Mouse (Mus musculus): ENCODE results near the gene Aco2.
A peak's percentile ranks its signal among the peaks of the same experiment; 100 is the strongest.
"Not testable (repeated sequence)": the region's sequence is repeated elsewhere in the genome, so short reads cannot be mapped to it uniquely, and the experiment has no call there.

Gene Aco2

GRCm38 (mm10) chr15:81879531-81880401 lies 7.7 kb downstream of the Aco2 start:
- DNase-seq: no peak

- DNase-seq: no peak
Measured at GRCm38 (mm10) chr15:81882348-81882747, 10.2 kb downstream of the Aco2 start.

GRCm38 (mm10) chr15:81885418-81885934 lies 13.4 kb downstream of the Aco2 start:
- no peak for DNase-seq

GRCm38 (mm10) chr15:81886795-81887550 lies 14.9 kb downstream of the Aco2 start:
- DNase-seq: no peak

- DNase-seq: no peak
Measured at GRCm38 (mm10) chr15:81889175-81889574, 17.1 kb downstream of the Aco2 start.

- no peak for DNase-seq
Measured at GRCm38 (mm10) chr15:81891140-81891802, 19.2 kb downstream of the Aco2 start.

GRCm38 (mm10) chr15:81891822-81892580 lies 19.9 kb downstream of the Aco2 start:
- no peak for DNase-seq

GRCm38 (mm10) chr15:81894002-81894401 lies 21.9 kb downstream of the Aco2 start:
- peak; percentile 39 to 61 for DNase-seq

GRCm38 (mm10) chr15:81896407-81896806 lies 24.3 kb downstream of the Aco2 start:
- no peak for DNase-seq

- DNase-seq: no peak
Measured at GRCm38 (mm10) chr15:81897607-81898285, 25.6 kb downstream of the Aco2 start.

- DNase-seq: no peak
Measured at GRCm38 (mm10) chr15:81898751-81899150, 26.6 kb downstream of the Aco2 start.

GRCm38 (mm10) chr15:81904939-81905338 lies 32.8 kb downstream of the Aco2 start:
- peak in 1 of 2 experiments; percentile 83 for DNase-seq

GRCm38 (mm10) chr15:81907953-81908352 lies 35.8 kb downstream of the Aco2 start:
- DNase-seq: no peak

GRCm38 (mm10) chr15:81908767-81909166 lies 36.7 kb downstream of the Aco2 start:
- DNase-seq: not testable (repeated sequence)

- DNase-seq: no peak
Measured at GRCm38 (mm10) chr15:81912498-81912897, 40.4 kb downstream of the Aco2 start.

- DNase-seq: no peak
Measured at GRCm38 (mm10) chr15:81914668-81915067, 42.6 kb downstream of the Aco2 start.

- DNase-seq: no peak
Measured at GRCm38 (mm10) chr15:81915663-81916062, 43.6 kb downstream of the Aco2 start.

- DNase-seq: no peak
Measured at GRCm38 (mm10) chr15:81917201-81917600, 45.1 kb downstream of the Aco2 start.

- peak; percentile 58 to 77 for DNase-seq
Measured at GRCm38 (mm10) chr15:81917621-81918463, 45.7 kb downstream of the Aco2 start.

- DNase-seq: no peak
Measured at GRCm38 (mm10) chr15:81919062-81919461, 47.0 kb downstream of the Aco2 start.

Measured in lung, postnatal 4 days (tissue).